Mouse (Mus musculus) stomach, postnatal 0 days (tissue): Measurements from ENCODE around the gene Mpv17l2. TPM values are rescaled to one million over a fixed set of nuclear protein-coding genes. Genes with fewer than 3 reads are reported as not detected.

Experiments used
- ATAC-seq: fragments of 200-750 bp; cut with Nextera tagmentation; 2 replicates; pipeline ENCODE4 v1.8.0; 2017; ENCODE audit not compliant: low FRiP score, low TSS enrichment
- DNase-seq: peaks from one replicate; pipeline ENCODE4 v3.0.0-alpha.2; 2016; ENCODE audit warnings: low spot score
- H3K27ac ChIP-seq: fragments of 300-500 bp; sonication (generic); replicated peaks from 2 replicates; pipeline ENCODE4 v1.5.1; 2014; ENCODE audit warnings: mild to moderate bottlenecking, control low read depth
- H3K27me3 ChIP-seq: fragments of 300-500 bp; sonication (generic); 2 replicates; pipeline ENCODE4 v1.6.1; 2014; ENCODE audit warnings: low read length; ENCODE audit not compliant: control insufficient read depth, insufficient read depth
- H3K36me3 ChIP-seq: fragments of 300-500 bp; sonication (generic); 2 replicates; pipeline ENCODE4 v1.6.1; 2014; ENCODE audit warnings: low read length, mixed read lengths; ENCODE audit not compliant: control insufficient read depth, insufficient read depth
- H3K4me1 ChIP-seq: fragments of 300-500 bp; sonication (generic); replicated peaks from 2 replicates; pipeline ENCODE4 v1.6.1; 2014; ENCODE audit warnings: antibody characterized with exemption; ENCODE audit not compliant: control insufficient read depth, insufficient read depth
- H3K4me2 ChIP-seq: fragments of 300-500 bp; sonication (generic); replicated peaks from 2 replicates; pipeline ENCODE4 v1.6.1; 2014; ENCODE audit warnings: low read depth, mild to moderate bottlenecking, control low read depth, moderate library complexity
- H3K4me3 ChIP-seq: fragments of 300-500 bp; sonication (generic); 2 replicates; pipeline ENCODE4 v1.5.1; 2014; ENCODE audit warnings: low read depth, low read length, control low read depth
- H3K9ac ChIP-seq: fragments of 300-500 bp; sonication (generic); 2 replicates; pipeline ENCODE4 v1.6.1; 2014; ENCODE audit warnings: mild to moderate bottlenecking, low read length, control low read depth, mixed read lengths
- H3K9me3 ChIP-seq: fragments of 300-500 bp; sonication (generic); 2 replicates; pipeline ENCODE4 v1.6.1; 2016; ENCODE audit warnings: low read length; ENCODE audit not compliant: control insufficient read depth
- CTCF ChIP-seq: IDR thresholded peaks from 2 replicates; pipeline ENCODE4 v1.5.1; 2016; ENCODE audit warnings: antibody characterized with exemption, low read depth, mild to moderate bottlenecking, moderate library complexity
- EP300 ChIP-seq: optimal IDR thresholded peaks from 2 replicates; pipeline ENCODE3; 2016; ENCODE audit warnings: antibody characterized with exemption
- WGBS: fragments of 180-500 bp; shearing (Covaris S2); extraction: QIAGEN DNeasy Blood & Tissue Kit; methylation state at CpG from one replicate; pipeline ENCODE4 v1.1.7; 2014; 5-methylcytosine and 5-hydroxymethylcytosine counted together
- polyA plus RNA-seq: library from polyadenylated mRNA; unstranded; fragments of >200 nt; fragmentation: Nextera tagmentation; extraction: Ambion mirVana; gene quantifications from 2 replicates; pipeline ENCODE4 v1.2.1, GENCODE M21; 2015

Gene Mpv17l2
- polyA plus RNA-seq, 1 experiment from 2014 or later = 77.3 TPM

GRCm38 (mm10) chr8:70743656-70744590 is 16.8 kb downstream of the Mpv17l2 start:
- Histone ChIP-seq H3K27ac (no peak overlapping the region), H3K36me3 (no peaks in the 10 kb centered on the region), H3K27me3 (0 out of 2 replicates have a peak, but pooled peaks cover 5% of the 10 kb centered on the region), H3K4me2 (peak overlapping the region; percentile 49), H3K9ac (peak overlapping the region; percentile 31; the same call in 1 of the 2 replicates), H3K9me3 (no peaks in the 10 kb centered on the region), H3K4me3 (peak overlapping the region; percentile 28), H3K4me1 (0 out of 2 replicates have a peak, but pooled peaks cover 3% of the 10 kb centered on the region)
- TF ChIP-seq EP300 (no peak), CTCF (no peak)
- WGBS = 7% methylated on average over 48 of the region's 48 CpGs
- DNase-seq (no peak), ATAC-seq (peak; percentile 39; the same call in 1 of the 2 replicates)

- Histone ChIP-seq H3K4me1 (0 out of 2 replicates have a peak, but pooled peaks cover 3% of the 10 kb centered on the region), H3K36me3 (no peaks in the 10 kb centered on the region), H3K9ac (no peak overlapping the region), H3K9me3 (no peaks in the 10 kb centered on the region), H3K4me3 (peak overlapping the region; percentile 28; the same call in 1 of the 2 replicates), H3K27me3 (0 out of 2 replicates have a peak, but pooled peaks cover 5% of the 10 kb centered on the region), H3K27ac (no peak overlapping the region), H3K4me2 (peak overlapping the region; percentile 49; the same call in 1 of the 2 replicates)
- TF ChIP-seq CTCF (no peak), EP300 (no peak)
- DNase-seq (no peak), ATAC-seq (no peak)
- 6% methylated on average over 36 of the region's 38 CpGs for whole genome bisulfite sequencing
Observed at GRCm38 (mm10) chr8:70742981-70743655, 17.6 kb downstream of the Mpv17l2 start.

- 0 out of 2 replicates have a peak, but pooled peaks cover 5% of the 10 kb centered on the region for H3K27me3 ChIP-seq
Observed at GRCm38 (mm10) chr8:70742176-70742575, 18.6 kb downstream of the Mpv17l2 start.

GRCm38 (mm10) chr8:70741661-70742060 is 19.1 kb downstream of the Mpv17l2 start:
- ATAC-seq = no peak
- Histone ChIP-seq H3K4me1 (0 out of 2 replicates have a peak, but pooled peaks cover 3% of the 10 kb centered on the region), H3K9ac (no peak overlapping the region), H3K27me3 (0 out of 2 replicates have a peak, but pooled peaks cover 5% of the 10 kb centered on the region), H3K9me3 (no peaks in the 10 kb centered on the region), H3K27ac (no peak overlapping the region), H3K4me2 (no peak overlapping the region), H3K4me3 (no peak overlapping the region), H3K36me3 (no peaks in the 10 kb centered on the region)
- 52% methylated on average over 5 of the region's 5 CpGs for WGBS
- no peak for TF ChIP-seq CTCF
- no peak for TF ChIP-seq EP300
- DNase-seq = no peak

More at GRCm38 (mm10) chr8:70742176-70742575, 18.6 kb downstream of the Mpv17l2 start:
- Histone ChIP-seq H3K9me3 (no peaks in the 10 kb centered on the region), H3K36me3 (no peaks in the 10 kb centered on the region), H3K4me1 (0 out of 2 replicates have a peak, but pooled peaks cover 3% of the 10 kb centered on the region), H3K9ac (no peak overlapping the region), H3K4me3 (no peak overlapping the region), H3K4me2 (no peak overlapping the region), H3K27ac (no peak overlapping the region)
- no peak for DNase-seq
- ATAC-seq = no peak
- TF ChIP-seq CTCF (no peak), EP300 (no peak)
- 48% methylated on average over 11 of the region's 11 CpGs for WGBS

- Histone ChIP-seq H3K9me3 (no peaks in the 10 kb centered on the region), H3K27ac (no peak overlapping the region), H3K4me3 (no peak overlapping the region), H3K36me3 (no peaks in the 10 kb centered on the region), H3K4me2 (no peak overlapping the region), H3K27me3 (0 out of 2 replicates have a peak, but pooled peaks cover 4% of the 10 kb centered on the region), H3K9ac (no peak overlapping the region), H3K4me1 (no peaks in the 10 kb centered on the region)
- no peak for TF ChIP-seq EP300
- no peak for TF ChIP-seq CTCF
- WGBS = 48% methylated on average over 3 of the region's 3 CpGs
- no peak for ATAC-seq
- DNase-seq = no peak
Observed at GRCm38 (mm10) chr8:70738211-70738610, 22.5 kb downstream of the Mpv17l2 start.
